Mouse (Mus musculus): ENCODE results near the gene Mospd3.
"Not testable (repeated sequence)": the region's sequence is repeated elsewhere in the genome, so short reads cannot be mapped to it uniquely, and the experiment has no call there.

The Mospd3 gene

DNA sequence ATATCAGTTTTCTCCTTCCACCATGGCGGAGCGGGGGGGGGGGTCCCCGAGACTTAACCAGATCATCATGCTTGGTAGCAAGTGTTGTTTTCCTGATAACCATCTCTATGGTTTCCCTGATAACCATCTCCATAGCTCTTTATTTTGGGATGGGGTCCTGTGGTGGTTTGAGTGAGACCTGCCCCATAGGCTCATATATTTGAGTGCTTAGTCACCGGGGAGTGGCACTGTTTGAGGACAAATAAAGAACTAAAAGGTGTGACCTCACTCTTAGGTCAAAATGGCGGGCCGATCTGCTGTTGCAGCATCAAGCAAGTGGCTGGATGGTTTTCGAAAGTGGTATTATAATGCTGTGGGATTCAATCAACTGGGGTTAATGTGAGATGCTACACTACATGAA lies 14.5 kb upstream of the Mospd3 start:
- no peak for DNase-seq (ENCODE audit: low spot score in 2 of 2)

DNA sequence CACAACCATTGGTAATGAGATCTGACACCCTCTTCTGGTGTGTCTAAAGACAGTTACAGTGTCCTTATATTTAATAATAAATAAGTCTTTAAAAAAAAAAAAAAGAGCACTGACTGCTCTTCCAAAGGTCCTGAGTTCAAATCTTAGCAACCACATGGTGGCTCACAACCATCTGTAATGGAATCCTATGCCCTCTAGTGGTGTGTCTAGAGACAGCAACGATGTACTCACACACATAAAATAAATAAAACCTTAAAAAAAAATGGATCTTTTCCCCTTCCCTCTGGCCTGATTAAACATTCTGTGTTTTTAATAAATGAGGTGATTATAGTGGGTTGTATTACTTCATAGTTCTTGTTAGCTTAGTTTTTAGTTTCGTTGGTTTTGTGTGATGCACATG lies 14.1 kb upstream of the Mospd3 start:
- not testable (repeated sequence) for DNase-seq (ENCODE audit: low spot score in 2 of 2)

DNA sequence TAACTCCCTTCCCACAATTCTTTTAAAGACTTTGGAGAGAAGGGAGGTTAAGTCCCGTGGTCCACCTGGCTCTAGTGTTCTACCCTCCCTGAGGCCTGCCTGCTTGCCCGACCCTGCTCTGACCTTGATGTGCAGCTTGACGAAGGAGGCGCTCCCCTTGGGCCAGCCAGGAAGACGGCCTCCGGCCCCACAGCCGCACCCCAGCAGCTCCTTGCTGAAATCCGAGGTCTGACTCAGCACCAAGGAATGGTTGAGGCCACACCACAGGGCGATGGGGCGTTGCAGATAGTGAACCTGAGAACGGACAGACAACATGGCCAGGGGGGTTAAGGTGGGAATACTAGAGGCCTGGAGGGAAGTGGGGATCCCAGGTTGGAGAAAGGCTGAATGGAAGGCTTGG lies 12.7 kb upstream of the Mospd3 start, which contains the start of gene Pcolce:
TSS of gene Pcolce (minus strand) at position 235 of the 400 bp plus-strand sequence.
- peak in 1 of 2 experiments; percentile 45 for DNase-seq (ENCODE audit: low spot score in 2 of 2)

DNA sequence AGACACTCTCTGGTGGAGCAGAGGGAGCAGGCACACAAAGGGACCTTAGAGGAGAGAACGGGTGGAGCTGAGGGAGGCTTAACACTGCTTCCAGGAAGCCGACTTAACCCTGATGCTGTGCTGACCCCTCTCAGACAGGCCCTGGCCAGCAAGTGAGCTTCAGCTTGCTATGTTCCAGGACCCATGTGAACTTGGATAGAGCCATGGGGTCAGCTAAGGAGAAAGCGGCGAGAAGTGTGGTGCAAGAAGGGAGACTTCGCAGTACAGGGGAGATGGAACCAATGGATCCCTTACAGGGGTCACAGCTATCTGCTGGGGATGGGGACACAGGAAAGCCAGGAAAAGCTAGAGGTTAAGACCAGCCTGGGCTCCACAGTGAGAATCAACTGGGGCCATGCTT lies 12.2 kb upstream of the Mospd3 start:
- peak in 1 of 2 experiments; percentile 43 for DNase-seq (ENCODE audit: low spot score in 2 of 2)

DNA sequence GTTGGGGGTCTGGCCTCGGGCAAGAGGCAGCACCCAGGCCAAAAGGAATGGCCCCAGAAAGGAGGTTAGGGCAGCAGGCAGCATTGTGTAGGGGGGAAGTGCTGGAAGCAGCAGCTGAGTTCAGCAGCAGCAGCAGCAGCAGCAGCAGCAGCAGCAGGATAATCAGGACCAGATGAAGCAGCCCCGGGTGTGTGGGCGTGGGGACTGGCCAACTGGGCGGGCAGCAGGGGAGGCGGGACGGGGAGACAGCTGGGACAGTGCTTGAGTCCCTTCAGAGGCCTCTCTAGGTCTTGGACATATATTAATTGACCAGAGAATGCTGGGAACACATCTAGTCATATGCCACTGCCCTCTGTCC lies 10.4 kb upstream of the Mospd3 start:
- peak; percentile 71 to 81 for DNase-seq (ENCODE audit: low spot score in 2 of 2)

DNA sequence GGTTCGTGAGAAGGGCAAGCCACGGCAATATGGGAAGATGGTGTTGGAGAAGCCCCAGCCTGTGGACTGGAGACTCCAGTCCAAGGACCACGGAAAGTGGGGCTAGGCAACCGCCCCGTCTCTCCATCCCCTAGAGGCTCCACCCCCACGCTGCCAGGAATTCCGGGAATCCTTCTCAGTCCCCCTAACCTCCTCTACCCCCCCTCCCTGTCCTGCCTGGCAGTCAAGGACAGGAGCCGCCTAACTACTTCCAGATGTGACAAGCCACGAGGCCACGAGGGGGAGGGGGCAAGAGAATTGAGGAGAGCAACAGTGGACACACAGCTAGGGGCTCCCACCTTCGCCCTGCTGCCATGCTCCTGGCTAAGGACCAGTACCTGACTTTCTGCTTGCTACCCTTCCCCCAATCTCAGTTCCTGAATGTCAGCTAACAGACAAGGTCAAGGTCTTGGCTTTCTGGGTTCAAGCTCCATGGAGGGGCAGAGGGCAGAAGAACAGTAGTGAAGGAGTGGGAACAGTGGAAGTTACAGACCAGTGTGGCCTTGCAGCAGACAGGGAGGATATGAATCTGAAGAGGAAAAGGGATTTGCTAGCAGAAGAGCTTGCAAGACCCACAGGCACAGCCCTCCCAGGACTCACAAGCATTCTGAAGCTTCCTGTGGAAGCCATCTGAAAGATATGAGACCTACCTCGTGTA lies 9.8 kb upstream of the Mospd3 start:
- DNase-seq (ENCODE audit: low spot score in 2 of 2), result peak; percentile 81 to 86

DNA sequence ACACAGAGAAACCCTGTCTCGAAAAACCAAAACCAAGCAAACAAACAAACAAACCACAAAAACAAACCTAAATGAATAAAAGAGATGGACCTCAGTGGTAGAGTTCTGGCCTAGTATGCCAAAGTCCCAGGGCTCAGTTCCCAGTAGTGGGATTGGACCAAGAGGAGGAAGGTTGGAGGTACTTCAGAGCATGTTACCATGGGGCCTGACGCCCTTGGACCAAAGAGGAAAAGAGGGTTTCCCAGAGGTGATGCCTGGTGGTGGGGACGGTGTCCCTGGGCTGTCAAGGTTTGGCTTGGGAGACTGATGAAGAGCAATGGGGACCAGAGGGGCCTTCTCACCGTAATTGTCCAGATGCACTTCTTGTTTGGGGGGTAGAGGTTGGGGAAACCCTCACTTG lies 9.2 kb upstream of the Mospd3 start:
- DNase-seq (ENCODE audit: low spot score in 2 of 2), result no peak

DNA sequence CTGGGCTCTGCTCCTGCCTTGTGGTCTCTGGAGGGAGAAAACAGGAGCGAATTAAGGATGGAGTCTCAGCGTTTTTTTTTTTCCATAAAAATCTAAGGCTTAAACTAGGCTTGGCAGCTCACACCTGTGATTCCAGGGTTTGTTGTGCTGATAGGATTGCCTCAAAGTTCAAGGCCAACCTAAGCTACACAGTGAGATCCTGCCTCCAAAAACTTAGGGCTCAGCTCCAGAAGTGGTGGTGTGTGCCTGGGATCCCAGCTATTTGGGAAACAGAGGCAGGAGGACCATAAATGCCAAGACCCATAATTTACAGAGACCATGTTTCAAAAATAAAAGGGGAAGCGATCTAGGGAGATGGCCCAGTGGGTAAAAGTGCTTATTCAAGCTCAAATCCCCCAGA lies 8.4 kb upstream of the Mospd3 start:
- no peak for DNase-seq (ENCODE audit: low spot score in 2 of 2)

DNA sequence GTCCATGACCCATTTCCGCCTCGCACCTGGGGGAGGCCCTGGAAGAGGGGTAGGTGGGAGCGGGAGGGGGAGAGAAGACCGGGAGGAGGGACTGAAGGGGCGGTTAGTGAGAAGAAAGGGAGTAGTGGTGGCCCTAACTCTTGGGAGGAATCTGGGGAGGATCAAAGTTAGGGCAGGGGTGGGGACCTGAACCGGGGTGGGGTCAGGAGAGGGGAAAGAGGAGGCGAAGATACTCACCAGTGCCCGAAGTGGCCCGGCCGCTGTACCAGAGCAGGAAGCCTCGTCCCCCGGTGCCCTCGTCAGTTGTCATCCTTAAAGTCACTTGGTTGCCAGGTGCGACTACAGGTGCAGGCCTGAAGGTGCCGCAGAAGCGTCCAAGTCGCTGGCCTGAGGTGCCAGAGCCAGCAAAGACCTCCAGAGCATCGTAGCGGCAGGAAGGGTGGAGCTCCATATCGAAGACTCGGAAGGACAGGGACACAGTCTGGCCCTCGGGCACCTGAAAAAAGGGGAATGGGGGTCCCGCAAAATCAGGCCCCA lies 7.9 kb upstream of the Mospd3 start:
- no peak for DNase-seq (ENCODE audit: low spot score in 2 of 2)

DNA sequence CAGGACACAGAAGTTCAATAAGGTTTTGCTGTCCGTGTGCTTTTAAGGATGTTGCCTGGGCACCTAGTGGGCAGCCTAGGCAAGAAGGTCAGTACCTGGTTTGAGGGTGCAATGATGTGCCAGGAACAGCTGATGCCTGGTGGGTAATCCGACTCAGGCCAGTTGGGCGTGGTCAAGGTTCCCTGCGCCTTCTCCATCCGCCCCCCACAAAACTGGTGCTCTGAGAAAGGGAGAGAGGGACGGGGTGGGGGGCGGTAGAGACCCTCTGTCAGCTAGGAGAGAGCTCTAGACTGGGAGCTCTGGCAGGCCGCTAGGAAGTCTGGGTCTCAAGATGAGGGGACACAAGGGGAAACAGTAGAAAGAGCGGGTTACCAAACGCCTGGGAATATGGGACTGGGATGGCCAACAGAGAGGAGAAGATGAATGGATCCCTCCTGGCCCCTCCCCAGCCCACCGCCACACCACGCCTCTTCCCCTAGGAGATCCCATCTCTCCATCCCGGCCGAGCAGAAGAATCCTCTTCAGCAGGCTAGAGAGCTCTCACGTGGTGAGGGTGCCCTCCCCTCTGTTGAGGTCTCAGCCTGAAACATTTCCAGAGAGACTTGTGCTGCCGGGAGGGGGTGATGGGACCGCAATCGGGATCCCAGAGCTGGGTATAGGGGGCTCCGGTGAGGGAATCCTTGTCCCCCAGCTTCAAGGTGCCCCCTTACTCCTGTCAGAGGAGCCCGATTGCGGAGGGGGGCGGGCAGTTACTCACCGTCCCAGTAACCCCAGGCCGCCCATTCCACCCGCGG lies 7.2 kb upstream of the Mospd3 start:
- no peak for DNase-seq (ENCODE audit: low spot score in 2 of 2)

DNA sequence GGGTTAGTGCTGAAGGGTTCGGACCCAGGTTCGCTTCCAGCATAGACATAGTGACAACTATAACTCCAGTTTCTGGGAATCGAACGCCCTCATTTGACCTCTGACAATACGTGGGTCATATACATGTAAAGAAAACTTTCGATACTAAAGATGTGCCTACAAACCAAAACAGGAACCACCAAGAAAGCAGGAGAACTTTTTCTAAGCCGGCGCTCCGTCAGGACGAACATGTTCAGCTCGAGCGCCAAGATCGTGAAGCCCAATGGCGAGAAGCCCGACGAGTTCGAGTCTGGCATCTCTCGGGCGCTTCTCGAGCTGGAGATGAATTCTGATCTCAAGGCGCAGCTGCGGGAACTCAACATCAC lies 489 bp upstream of the Mospd3 start:
- peak in 1 of 2 experiments; percentile 23 for DNase-seq (ENCODE audit: low spot score in 2 of 2)

DNA sequence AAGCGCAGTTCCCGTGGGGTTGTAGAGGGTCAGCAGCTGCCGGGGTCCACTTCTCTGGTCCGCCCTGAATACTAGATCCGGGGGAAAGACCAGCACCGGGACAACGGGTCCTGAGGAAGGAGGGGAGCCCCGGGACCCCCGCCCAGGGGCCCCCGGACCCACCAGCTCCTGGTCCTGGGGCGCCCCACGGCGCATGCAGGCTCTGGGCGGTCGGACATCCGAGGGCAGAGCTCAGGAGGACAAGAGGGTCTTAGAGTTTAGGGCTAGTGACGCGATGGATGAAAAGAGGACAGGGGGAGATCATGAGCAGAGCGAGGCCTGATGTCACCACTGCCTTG lies 608 bp downstream of the Mospd3 start:
- no peak for DNase-seq (ENCODE audit: low spot score in 2 of 2)

DNA sequence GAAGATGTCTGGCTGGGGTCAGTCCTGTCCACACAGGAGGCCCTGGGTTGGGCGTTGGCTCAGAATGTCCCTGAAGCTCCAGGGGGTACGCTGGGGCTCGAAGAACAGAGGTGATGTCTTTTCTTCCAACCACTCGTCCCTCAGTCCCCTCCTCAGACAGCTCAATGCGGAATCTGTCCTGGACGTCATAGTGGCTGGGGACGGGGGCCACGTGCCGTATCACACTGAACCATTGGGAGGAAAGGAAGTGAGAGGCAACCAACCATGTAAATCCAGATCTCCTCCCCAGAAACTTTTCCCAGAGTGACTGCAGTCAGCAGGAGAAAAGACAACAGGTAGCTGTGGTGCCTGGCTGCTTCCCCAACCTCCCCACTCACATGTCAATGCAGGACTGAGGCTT lies 1.3 kb downstream of the Mospd3 start:
- DNase-seq (ENCODE audit: low spot score in 2 of 2), result no peak

DNA sequence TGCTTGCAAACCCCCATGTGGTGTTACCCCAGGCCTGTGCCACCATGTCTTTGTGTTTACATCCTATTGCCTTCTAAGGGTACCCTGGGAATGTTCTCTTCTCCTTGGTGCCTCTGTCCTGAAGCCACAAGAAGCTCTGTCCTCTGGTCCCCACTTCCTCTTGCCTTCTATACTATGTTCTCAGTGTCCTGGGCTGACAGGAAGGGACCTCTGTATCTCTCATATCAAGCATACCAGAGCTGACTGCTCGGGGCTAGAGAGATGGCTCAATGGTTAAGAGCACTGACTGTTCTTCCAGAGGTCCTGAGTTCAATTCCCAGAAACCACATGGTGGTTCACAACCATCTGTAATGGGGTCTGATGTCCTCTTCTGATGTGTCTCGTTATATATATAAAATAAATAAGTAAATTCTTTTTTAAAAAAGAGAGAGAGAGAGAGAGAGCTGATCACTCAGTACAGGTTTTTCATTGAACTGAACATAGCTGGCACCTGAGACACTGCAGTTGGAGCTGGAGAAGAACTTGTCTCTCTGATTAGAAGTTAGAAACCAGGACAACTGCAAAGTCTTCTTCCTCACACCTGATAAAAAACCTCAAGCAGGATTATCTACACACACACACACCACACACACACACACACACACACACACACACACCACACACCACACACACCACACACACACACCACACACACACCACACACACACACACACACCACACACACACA lies 2.6 kb downstream of the Mospd3 start:
- no peak for DNase-seq (ENCODE audit: low spot score in 2 of 2)

DNA sequence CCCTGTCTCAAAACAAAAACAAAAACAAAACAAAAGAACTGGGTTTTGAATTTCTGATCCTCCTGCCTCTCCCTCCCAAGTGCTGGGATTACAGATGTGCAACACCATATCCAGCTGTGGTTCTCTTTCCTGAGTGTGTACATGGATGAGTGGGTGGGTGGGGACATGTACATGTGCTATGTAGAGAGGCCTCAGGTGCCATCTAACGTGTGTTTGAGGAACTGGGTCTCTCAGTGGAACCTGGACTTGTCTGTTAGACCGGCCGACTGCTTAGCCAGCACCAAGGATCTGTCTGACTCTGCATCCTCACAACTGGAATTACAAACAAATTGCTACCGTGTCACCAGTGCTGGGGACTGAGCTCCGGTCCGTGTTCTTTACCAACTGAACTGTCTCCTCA lies 3.2 kb downstream of the Mospd3 start:
- DNase-seq (ENCODE audit: low spot score in 2 of 2), result no peak

DNA sequence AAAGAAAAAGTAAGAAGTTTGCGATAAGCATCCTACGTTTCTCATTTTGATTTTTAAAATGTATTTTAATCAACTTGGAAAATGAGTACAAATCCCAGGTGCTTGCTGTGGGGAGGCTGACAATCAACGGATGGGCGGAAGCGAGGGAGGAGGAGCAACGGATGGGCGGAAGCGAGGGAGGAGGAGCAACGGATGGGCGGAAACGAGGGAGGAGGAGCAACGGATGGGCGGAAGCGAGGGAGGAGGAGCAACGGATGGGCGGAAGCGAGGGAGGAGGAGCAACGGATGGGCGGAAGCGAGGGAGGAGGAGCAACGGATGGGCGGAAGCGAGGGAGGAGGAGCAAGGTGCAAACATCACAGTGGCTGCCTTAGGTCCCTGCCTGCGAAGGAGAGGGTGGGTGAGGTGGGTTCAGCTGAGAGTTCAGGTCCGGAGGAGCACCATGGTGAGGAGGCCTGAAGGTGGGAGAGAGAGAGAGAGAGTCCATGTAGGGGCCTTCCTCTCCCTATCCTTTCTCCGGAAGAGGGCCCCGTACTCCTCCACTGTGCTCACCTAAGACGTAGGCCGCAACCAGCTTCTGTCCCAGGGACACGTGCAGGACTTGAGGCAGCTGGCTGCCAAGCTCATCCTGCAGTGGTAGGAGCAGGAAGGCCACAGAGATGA lies 4.1 kb downstream of the Mospd3 start:
- DNase-seq (ENCODE audit: low spot score in 2 of 2), result no peak

DNA sequence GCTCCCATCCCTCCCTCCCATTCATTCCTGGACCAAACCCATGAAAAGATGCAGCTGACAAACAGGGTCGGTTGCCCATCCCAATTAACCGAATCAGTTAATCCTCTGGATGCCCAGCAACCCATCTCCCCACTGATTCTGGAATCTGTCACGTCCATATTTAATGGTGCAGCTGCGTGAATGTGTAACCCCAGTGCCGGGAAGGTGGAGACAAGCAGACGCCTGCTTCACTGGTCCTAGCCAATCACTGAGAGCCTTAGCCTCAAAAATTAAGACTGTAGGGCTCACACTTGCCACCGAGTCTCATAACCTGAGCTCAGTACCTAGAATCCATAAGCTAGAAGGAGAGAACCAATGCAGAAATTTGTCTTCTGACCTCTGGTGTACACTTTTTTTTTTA lies 4.9 kb downstream of the Mospd3 start:
- DNase-seq (ENCODE audit: low spot score in 2 of 2), result no peak

DNA sequence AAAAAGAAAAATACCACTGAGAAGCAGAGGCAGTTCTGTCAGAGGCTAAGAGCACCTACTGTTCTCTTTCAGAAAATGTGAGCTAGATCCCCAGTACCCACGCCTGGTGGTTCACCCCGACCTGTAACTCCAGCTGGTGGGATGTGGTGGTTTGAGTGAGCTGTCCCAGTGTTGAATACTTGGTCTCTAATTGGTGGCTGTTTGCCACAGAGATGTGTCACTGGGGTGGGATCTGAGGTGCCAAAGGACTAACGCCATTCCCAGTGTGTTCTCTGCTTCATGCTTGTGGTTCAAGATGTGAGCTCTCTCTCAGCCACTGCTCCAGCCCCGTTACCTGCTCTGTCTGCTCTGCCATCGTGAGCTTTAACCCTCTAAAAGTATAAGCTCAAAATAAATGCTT lies 10.4 kb downstream of the Mospd3 start:
- DNase-seq (ENCODE audit: low spot score in 2 of 2), result no peak

DNA sequence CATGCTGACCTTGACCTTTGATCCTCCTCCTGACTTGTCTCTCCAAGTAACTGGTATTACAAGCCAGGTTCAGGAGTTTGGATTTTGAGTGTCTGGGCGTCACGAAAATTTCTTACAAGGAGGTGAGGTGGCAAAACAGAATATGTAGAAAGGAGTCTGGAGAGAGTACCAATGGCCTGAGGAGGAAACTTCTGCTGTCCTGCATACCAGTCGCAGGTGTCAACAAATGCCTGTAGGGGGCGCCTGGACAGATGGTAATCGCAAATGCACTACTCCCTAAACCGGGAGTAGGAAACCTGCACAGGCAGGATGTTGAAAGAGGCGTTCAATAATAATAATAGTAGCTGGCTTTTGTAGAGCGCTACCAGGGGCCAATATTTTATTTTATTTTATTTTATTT lies 15.9 kb downstream of the Mospd3 start:
- peak; percentile 51 to 63 for DNase-seq (ENCODE audit: low spot score in 2 of 2)

DNA sequence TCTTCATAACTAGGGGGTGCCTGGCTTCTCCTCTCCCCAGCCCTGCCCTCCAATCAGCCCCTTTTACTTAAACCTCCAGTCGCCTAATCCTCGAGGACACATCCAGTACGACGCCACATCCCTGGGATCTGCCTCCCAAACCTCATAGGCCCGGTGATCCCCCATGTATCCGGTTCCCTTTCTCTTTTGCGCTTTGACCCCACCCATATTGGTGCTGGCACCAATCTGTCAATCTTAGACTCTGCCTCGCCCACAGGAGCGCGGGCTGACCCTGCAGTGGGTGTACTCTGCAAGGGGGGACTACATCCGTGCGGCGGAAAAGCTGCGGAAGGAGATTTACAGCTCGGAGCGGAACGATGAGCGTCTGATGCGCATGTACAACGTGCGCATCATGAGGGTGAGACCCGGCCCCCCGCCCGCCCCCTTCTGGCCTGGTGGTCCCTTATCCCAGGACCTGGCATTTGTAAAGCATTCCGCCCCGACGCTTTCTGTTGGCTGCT lies 17.1 kb downstream of the Mospd3 start:
- no peak for DNase-seq (ENCODE audit: low spot score in 2 of 2)

DNA sequence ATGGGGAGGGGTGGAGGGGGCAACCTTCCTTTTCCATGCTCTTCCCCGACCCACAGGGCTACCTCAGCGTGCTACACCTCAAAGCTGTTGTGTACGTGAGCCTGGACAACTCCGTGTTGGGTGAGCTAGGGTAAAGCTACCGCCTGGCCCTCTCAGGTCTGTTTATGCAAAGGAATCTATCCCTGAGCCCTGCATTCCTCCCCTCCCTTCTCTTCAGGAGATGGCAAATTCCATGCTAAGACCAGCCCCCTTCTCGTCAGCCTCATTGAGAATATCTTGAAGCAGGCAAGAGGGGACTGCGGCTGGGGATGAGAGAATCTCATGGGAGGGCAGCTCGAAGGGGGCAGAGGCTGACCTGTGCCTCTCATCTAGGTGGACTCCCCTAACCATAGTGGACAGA lies 18.2 kb downstream of the Mospd3 start:
- no peak for DNase-seq (ENCODE audit: low spot score in 2 of 2)

DNA sequence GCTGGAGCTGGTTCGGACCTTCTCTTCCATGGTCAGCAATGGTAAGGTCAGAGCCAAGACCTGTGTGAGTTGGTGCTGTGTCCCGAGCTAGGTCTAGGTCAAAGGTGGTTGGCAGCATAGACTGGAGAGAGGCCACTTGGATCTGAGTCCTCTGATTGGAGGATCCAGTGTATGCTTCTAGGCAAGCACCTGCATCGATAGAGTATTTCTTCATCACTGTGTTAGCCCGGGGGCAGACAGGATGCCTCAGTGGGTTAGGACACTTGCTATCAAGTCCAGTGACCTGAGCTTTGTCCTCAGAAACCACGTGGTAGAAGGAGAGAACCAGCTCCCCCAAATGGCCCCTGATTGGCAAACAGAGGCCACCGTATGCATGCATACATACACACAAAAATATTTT lies 20.6 kb downstream of the Mospd3 start:
- DNase-seq (ENCODE audit: low spot score in 2 of 2), result no peak
